Mouse (Mus musculus) midbrain, postnatal 0 days (tissue): ENCODE results near the gene Coq2. TPM values are rescaled to one million over a fixed set of nuclear protein-coding genes. Genes with fewer than 3 reads are reported as not detected.

Experiments
- ATAC-seq: fragments of 200-750 bp; cut with Nextera tagmentation; 2 replicates; pipeline ENCODE4 v1.8.0; 2017; ENCODE audit warnings: moderate number of reproducible peaks, mild to moderate bottlenecking, moderate TSS enrichment, moderate library complexity; ENCODE audit not compliant: low FRiP score
- DNase-seq: peaks from one replicate; pipeline ENCODE4 v3.0.0-alpha.2; 2015; ENCODE audit warnings: low spot score
- H3K27ac ChIP-seq: fragments of 300-500 bp; sonication (generic); 2 replicates; pipeline ENCODE4 v1.5.1; 2014; ENCODE audit warnings: low read depth, mild to moderate bottlenecking, low read length, mixed read lengths
- H3K27me3 ChIP-seq: fragments of 300-500 bp; sonication (generic); 2 replicates; pipeline ENCODE4 v1.6.1; 2014; ENCODE audit warnings: low read length, control low read depth, mixed read lengths; ENCODE audit not compliant: insufficient read depth
- H3K36me3 ChIP-seq: fragments of 300-500 bp; sonication (generic); 2 replicates; pipeline ENCODE4 v1.6.1; 2014; ENCODE audit warnings: low read length, control low read depth, mixed read lengths; ENCODE audit not compliant: insufficient read depth
- H3K4me1 ChIP-seq: fragments of 300-500 bp; sonication (generic); 2 replicates; pipeline ENCODE4 v1.6.1; 2014; ENCODE audit warnings: mild to moderate bottlenecking, control low read depth, antibody characterized with exemption, low read length, mixed read lengths; ENCODE audit not compliant: insufficient read depth
- H3K4me2 ChIP-seq: fragments of 300-500 bp; sonication (generic); 2 replicates; pipeline ENCODE4 v1.6.1; 2014; ENCODE audit warnings: low read depth, mild to moderate bottlenecking, low read length, mixed read lengths; ENCODE audit not compliant: poor library complexity, severe bottlenecking
- H3K4me3 ChIP-seq: fragments of 300-500 bp; sonication (generic); 2 replicates; pipeline ENCODE4 v1.5.1; 2014; ENCODE audit warnings: low read depth, mild to moderate bottlenecking, low read length, moderate library complexity
- H3K9ac ChIP-seq: fragments of 300-500 bp; sonication (generic); replicated peaks from 2 replicates; pipeline ENCODE4 v1.6.1; 2014; ENCODE audit warnings: mild to moderate bottlenecking, low read length, moderate library complexity, mixed read lengths; ENCODE audit not compliant: poor library complexity, severe bottlenecking
- H3K9me3 ChIP-seq: fragments of 300-500 bp; sonication (generic); 2 replicates; pipeline ENCODE4 v1.6.1; 2016; ENCODE audit warnings: low read length, control low read depth
- CTCF ChIP-seq: IDR thresholded peaks from 2 replicates; pipeline ENCODE4 v1.5.1; 2016; ENCODE audit warnings: antibody characterized with exemption, mild to moderate bottlenecking
- WGBS: fragments of 180-500 bp; shearing (Covaris S2); extraction: QIAGEN DNeasy Blood & Tissue Kit; methylation state at CpG from one replicate; pipeline ENCODE4 v1.1.7; 2014; 5-methylcytosine and 5-hydroxymethylcytosine counted together
- polyA plus RNA-seq: library from polyadenylated mRNA; unstranded; fragments of >200 nt; fragmentation: Nextera tagmentation; extraction: Ambion mirVana; gene quantifications from 2 replicates; pipeline ENCODE4 v1.2.1, GENCODE M21; 2015
- total RNA-seq: library from RNA; depleted of rRNA; stranded (reverse); fragments of >200 nt; gene quantifications from 2 replicates; pipeline ENCODE4 v1.2.3, GENCODE M21; 2014

Gene Coq2
- total and polyA plus RNA-seq, 2 experiments from 2014 or later = 68.2 to 96.0 TPM

- Histone ChIP-seq H3K4me3 (no peak overlapping the region), H3K9me3 (no peaks in the 10 kb centered on the region), H3K36me3 (no peaks in the 10 kb centered on the region), H3K9ac (no peak overlapping the region), H3K27me3 (no peaks in the 10 kb centered on the region), H3K4me2 (no peak overlapping the region), H3K4me1 (no peaks in the 10 kb centered on the region), H3K27ac (no peak overlapping the region)
- no peak for TF ChIP-seq CTCF
- 68% methylated on average over 8 of the region's 8 CpGs for WGBS
- DNase-seq (no peak), ATAC-seq (no peak)
These were observed 52.9 kb downstream of the Coq2 start for GRCm38 (mm10) chr5:100621876-100622508.

DNA sequence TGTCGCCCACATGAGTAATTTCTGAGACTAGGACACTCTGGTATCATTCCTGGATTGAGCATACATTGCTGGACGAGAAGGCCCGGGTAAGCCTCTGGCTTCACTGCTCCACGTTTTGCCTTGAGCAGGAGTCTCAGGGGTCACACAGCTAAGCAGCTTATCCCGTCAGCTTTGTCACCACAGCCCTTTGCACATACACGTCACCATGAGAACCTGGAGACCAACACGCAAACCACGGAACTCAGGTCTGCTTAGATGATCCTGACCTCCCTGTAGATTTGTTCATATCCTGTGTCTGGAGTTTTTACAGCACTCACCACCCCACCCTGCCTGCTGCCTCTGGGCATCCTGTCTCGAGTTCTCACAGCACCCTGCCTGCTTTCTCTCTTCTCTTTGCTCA is 54.0 kb downstream of the Coq2 start:
- WGBS = 39% methylated on average over 9 of the region's 9 CpGs

GRCm38 (mm10) chr5:100619586-100620275 is 55.2 kb downstream of the Coq2 start:
- Histone ChIP-seq H3K27ac (no peak overlapping the region), H3K27me3 (no peaks in the 10 kb centered on the region), H3K36me3 (no peaks in the 10 kb centered on the region), H3K4me1 (no peaks in the 10 kb centered on the region), H3K4me3 (no peak overlapping the region), H3K9ac (no peak overlapping the region), H3K9me3 (no peaks in the 10 kb centered on the region), H3K4me2 (no peak overlapping the region)
- TF ChIP-seq CTCF = no peak
- no peak for DNase-seq
- ATAC-seq = no peak
- 90% methylated on average over 15 of the region's 15 CpGs for WGBS

More for the DNA sequence above, 54.0 kb downstream of the Coq2 start:
- Histone ChIP-seq H3K9ac (no peak overlapping the region), H3K4me1 (no peaks in the 10 kb centered on the region), H3K4me2 (no peak overlapping the region), H3K27ac (no peak overlapping the region), H3K27me3 (no peaks in the 10 kb centered on the region), H3K9me3 (no peaks in the 10 kb centered on the region), H3K36me3 (no peaks in the 10 kb centered on the region), H3K4me3 (no peak overlapping the region)
- no peak for ATAC-seq
- DNase-seq = no peak
- TF ChIP-seq CTCF = no peak

- TF ChIP-seq CTCF = no peak
- WGBS = 87% methylated on average over 17 of the region's 17 CpGs
- Histone ChIP-seq H3K27me3 (no peaks in the 10 kb centered on the region), H3K4me1 (no peaks in the 10 kb centered on the region), H3K9me3 (no peaks in the 10 kb centered on the region), H3K9ac (no peak overlapping the region), H3K36me3 (no peaks in the 10 kb centered on the region), H3K4me2 (no peak overlapping the region), H3K4me3 (no peak overlapping the region), H3K27ac (no peak overlapping the region)
- ATAC-seq (no peak), DNase-seq (no peak)
These were observed 60.8 kb downstream of the Coq2 start for GRCm38 (mm10) chr5:100613896-100614768.

DNA sequence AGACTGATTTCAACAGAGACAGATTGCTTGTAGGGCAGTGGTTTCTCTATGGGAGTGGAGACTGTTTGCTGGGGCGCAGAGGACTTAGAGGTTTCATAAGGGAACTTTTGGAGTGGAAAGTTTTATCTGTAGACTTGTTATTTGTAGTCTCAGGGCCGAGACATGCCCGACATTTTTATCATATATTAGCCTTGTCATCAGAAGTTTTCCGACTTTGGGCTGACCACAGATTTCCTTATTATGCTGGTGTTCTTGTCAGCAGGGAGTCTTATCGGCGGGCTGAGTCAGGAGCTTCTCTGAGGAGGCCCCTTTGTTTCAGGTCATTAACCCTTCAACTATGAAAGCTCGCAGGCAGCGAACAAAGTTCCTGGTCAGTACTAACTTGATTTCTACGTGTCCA is 67.1 kb downstream of the Coq2 start:
- Histone ChIP-seq H3K9ac (no peak overlapping the region), H3K36me3 (no peaks in the 10 kb centered on the region), H3K9me3 (no peaks in the 10 kb centered on the region), H3K4me3 (no peak overlapping the region), H3K4me1 (no peaks in the 10 kb centered on the region), H3K27me3 (no peaks in the 10 kb centered on the region), H3K27ac (no peak overlapping the region), H3K4me2 (no peak overlapping the region)
- DNase-seq = no peak
- ATAC-seq = no peak
- 89% methylated on average over 9 of the region's 9 CpGs for WGBS
- no peak for TF ChIP-seq CTCF
